Mouse (Mus musculus): Measurements from ENCODE around the gene Mast1. TPM values are rescaled to one million over a fixed set of nuclear protein-coding genes. Genes with fewer than 3 reads are reported as not detected.
A peak's percentile ranks its signal among the peaks of the same experiment; 100 is the strongest.

Gene Mast1
- polyA plus RNA-seq, 1 experiment from 2014 or later, result 0.39 TPM

DNA sequence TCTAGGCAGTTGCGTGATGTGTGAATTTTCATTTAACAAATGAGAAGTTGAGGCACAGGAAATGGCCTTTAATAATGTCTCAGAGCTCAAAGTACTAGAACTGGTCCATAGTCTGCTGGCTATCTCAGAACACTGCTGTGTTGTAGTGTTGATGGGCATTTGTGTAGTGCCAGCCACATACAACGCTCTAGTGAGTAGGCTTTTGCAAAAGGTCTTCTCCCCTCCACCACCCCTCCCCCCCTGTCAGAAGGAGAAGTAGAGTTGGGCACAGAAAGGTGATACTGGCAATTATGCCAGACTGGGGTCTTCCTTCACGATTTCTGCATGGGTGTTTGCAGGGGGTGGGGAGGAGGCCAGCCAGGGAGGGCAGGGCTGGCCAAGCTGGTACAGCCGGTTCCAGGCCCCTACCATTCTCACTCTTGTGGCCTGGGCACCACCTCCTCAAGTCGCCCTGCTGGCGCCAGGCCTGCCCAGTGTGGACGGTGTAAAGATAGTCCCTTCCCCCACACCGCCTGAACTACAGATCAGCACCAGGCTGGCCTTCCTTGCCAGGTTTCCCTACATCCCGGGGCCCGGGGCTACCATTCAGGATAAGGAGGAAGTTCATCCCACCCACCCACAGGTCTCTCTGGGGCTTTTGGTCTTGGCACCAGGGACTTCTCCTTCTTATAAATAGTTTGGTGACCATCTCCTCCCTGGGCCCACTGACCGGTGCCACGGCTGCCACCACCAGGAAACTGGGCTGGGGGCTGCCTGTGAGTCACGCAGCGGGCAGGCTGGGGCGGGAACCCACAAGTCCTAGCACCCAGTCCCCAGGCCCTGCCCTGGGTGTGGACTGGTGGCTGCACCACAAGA is 44.7 kb upstream of the Mast1 start:
- Histone ChIP-seq H3K9ac (0 out of 2 replicates have a peak overlapping the region, but pooled peaks have one; percentile 3), H3K36me3 (ENCODE audit: insufficient read depth) (no peaks in the 10 kb centered on the region), H3K27me3 (ENCODE audit: insufficient read depth, low read length) (peaks cover 4% of the 10 kb centered on the region), H3K27ac (ENCODE audit: low read depth) (peak overlapping the region; percentile 80), H3K9me3 (ENCODE audit: low read depth, low read length) (no peaks in the 10 kb centered on the region), H3K4me2 (peak overlapping the region; percentile 3), H3K4me3 (ENCODE audit: low read depth, low read length) (no peak overlapping the region), H3K4me1 (ENCODE audit: insufficient read depth) (peaks cover 56% of the 10 kb centered on the region)
- 73% methylated on average over 15 of the region's 15 CpGs for WGBS
- TF ChIP-seq CTCF (IDR thresholded peaks at IDR 0.05; ENCODE audit: low read depth), result no peak
- ATAC-seq (ENCODE audit: insufficient read depth) (no peak), DNase-seq (no peak)

DNA sequence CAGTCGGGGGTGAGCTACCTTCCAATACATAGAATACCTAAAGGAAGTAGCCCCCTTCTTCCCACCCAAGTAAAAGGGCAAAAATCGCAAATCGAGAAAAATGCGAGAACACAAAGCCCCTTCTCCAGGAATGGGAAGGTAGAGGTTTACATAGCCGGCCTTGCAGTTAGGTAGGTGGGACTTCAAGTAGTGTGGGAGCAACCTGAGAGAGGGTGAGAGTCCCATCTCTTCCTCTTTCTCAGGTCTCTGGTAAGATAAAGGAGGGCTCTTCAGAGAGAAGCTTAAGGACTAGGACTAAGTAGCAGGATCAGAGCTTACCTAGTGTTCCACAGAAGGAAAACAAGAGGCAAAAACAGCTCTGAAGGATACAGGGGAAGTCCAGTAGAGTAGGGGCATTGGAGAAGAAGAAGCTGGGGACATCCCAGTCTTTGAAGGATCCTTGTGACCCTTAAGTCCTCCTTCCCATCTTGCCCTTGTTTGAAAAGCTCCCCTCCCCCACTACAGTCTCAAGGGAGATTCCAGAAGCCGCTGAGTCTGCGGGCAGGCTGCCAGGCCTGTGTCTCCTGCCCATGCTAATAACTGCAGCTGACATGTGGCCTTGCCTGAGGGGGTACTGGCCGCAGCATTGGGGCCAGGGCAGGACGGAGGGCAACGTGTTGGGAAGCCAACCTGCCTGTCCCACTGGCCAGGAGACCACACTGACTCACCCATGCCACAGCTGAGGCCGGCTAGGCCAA is 43.6 kb upstream of the Mast1 start:
- H3K27ac ChIP-seq (ENCODE audit: low read depth), result peak overlapping the region; percentile 80
- DNase-seq, result peak; percentile 93
- no peak for ATAC-seq (ENCODE audit: insufficient read depth)
- H3K4me2 ChIP-seq, result peak overlapping the region; percentile 99
- WGBS, result 25% methylated on average over 11 of the region's 11 CpGs
- no peaks in the 10 kb centered on the region for H3K9me3 ChIP-seq (ENCODE audit: low read depth, low read length)
- H3K27me3 ChIP-seq (ENCODE audit: insufficient read depth, low read length), result peaks cover 5% of the 10 kb centered on the region
- no peaks in the 10 kb centered on the region for H3K36me3 ChIP-seq (ENCODE audit: insufficient read depth)
- H3K4me3 ChIP-seq (ENCODE audit: low read depth, low read length), result no peak overlapping the region; the same call in 1 of the 2 replicates
- no peak for TF ChIP-seq CTCF (IDR thresholded peaks at IDR 0.05; ENCODE audit: low read depth)
- peaks cover 56% of the 10 kb centered on the region for H3K4me1 ChIP-seq (ENCODE audit: insufficient read depth)
- peak overlapping the region; percentile 47; the same call in 1 of the 2 replicates for H3K9ac ChIP-seq

DNA sequence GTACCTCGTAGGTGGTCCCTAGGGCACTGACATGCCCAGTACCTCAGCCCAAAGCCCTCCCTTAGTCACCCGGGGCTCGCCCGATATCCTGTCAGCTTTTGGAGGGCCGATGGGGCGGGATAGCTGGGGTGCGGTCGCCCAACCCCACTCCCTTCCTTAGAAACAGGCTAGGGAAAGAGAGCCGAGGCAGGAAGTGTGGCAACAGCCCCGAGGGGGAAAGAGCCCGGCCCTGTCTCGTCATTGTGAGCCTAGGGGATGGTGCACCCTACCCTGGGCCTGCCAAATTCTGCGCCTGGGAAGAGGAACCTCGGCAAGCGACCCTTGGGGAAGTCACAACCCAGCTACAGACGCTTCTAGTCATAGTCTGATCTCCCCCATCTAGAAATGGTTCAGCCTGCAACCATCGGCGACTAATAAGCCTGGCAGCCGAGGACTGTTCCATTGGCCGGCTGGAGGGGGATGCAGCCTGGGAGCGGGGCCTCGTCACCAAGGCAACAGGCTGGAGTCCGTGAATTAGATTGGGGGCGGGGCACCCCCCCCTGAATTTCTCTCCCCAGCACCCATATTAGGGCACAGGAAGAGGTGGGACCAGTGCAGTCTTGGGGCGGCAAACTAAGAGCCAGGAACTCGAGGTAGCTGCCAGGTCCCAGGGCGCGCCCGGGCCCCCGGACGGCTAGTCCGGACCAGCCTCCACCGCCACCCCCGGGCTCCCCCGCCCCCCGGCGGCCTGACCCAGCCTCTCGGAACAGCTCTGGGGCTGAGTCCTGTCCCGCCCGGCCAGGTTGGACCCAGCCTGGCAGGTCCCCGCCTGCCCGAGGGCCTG is 42.7 kb upstream of the Mast1 start:
- Histone ChIP-seq H3K4me2 (peak overlapping the region; percentile 99), H3K4me1 (ENCODE audit: insufficient read depth) (peaks cover 52% of the 10 kb centered on the region), H3K4me3 (ENCODE audit: low read depth, low read length) (peak overlapping the region; percentile 37), H3K27me3 (ENCODE audit: insufficient read depth, low read length) (peaks cover 5% of the 10 kb centered on the region), H3K9me3 (ENCODE audit: low read depth, low read length) (no peaks in the 10 kb centered on the region), H3K27ac (ENCODE audit: low read depth) (peak overlapping the region; percentile 80), H3K36me3 (ENCODE audit: insufficient read depth) (peaks cover 3% of the 10 kb centered on the region), H3K9ac (peak overlapping the region; percentile 47)
- no peak for TF ChIP-seq CTCF (IDR thresholded peaks at IDR 0.05; ENCODE audit: low read depth)
- DNase-seq (peak; percentile 95), ATAC-seq (ENCODE audit: insufficient read depth) (peak; percentile 32)
- WGBS, result 2% methylated on average over 38 of the region's 42 CpGs

DNA sequence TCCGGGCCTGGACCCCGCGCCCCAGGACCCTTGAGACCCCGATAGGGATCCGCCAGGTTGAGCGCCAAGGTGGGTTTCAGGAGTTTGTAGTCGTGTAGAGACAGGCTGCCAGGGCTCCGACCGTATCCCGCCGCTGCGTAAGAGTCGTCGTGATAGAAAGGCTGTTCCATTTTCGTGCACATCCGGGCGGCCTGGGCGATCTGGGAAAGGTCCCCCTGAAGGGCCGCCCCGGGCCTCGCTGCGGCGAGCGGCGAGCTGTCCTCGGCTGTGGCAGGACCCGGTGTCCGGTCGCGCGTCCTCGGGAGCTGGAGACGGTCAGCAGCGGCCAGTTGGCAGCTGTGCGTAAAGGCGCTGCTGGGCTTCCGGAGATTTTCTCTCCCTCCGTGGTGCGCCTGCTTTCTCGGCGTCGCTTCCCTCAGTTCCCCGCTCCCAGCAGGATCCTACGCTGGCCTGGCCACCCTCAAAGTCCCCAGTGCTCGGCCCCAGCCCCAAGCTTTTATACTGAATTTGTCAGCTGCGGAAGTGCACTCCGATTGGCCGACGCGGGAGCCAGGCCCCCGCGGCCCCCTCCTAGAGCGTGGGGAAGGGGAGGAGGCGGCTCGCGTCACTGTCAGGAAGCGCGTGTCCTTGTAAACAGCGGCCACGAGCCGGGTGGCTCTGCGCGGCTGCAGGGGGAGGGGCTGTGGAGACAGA is 41.2 kb upstream of the Mast1 start, which contains the start of gene Junb:
Gene Junb, minus strand, starts transcription at position 471 of the 693 bp plus-strand sequence.
- Histone ChIP-seq H3K27ac (ENCODE audit: low read depth) (peak within 1 kb of the TSS; percentile 89), H3K36me3 (ENCODE audit: insufficient read depth) (peaks cover 17% of the 10 kb centered on the region), H3K4me2 (peak within 1 kb of the TSS; percentile 99), H3K9ac (peak within 1 kb of the TSS; percentile 64), H3K27me3 (ENCODE audit: insufficient read depth, low read length) (peaks cover 5% of the 10 kb centered on the region), H3K4me1 (ENCODE audit: insufficient read depth) (peaks cover 42% of the 10 kb centered on the region), H3K4me3 (ENCODE audit: low read depth, low read length) (peak within 1 kb of the TSS; percentile 55), H3K9me3 (ENCODE audit: low read depth, low read length) (no peaks in the 10 kb centered on the region)
- WGBS, result under 1% methylated on average over 63 of the region's 63 CpGs
- ATAC-seq (ENCODE audit: insufficient read depth), result peak; percentile 40
- TF ChIP-seq CTCF (IDR thresholded peaks at IDR 0.05; ENCODE audit: low read depth), result no peak
- DNase-seq, result peak; percentile 97

DNA sequence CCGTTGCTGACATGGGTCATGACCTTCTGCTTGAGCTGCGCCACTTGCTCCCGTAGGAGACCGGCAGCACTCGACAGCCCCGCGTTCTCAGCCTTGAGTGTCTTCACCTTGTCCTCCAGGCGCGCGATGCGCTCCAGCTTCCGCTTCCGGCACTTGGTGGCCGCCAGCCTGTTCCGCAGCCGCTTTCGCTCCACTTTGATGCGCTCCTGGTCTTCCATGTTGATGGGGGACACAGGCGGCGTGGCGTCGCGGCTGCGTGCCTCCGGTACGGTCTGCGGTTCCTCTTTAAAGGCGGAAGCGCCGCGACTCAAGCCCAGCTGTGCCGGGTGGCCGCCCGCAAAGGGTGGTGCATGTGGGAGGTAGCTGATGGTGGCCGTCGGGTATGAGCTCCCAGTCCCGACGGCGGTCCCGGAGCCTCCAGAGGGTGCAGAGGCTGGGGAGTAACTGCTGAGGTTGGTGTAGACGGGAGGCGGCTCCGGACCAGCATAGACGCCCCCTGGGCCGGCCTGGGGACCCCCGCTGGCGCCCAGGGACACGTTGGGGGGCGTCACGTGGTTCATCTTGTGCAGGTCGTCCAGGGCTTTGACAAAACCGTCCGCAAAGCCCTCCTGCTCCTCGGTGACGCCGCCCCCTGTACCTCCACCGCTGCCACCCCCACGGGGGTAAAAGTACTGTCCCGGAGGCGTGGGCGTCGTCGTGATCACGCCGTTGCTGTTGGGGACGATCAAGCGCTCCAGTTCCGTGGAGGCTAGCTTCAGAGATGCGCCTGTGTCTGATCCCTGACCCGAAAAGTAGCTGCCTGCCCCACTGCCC is 40.5 kb upstream of the Mast1 start:
- WGBS, result under 1% methylated on average over 70 of the region's 70 CpGs
- Histone ChIP-seq H3K4me2 (peak overlapping the region; percentile 99), H3K9me3 (ENCODE audit: low read depth, low read length) (no peaks in the 10 kb centered on the region), H3K9ac (peak overlapping the region; percentile 64), H3K27ac (ENCODE audit: low read depth) (peak overlapping the region; percentile 89), H3K4me1 (ENCODE audit: insufficient read depth) (peaks cover 42% of the 10 kb centered on the region), H3K27me3 (ENCODE audit: insufficient read depth, low read length) (peaks cover 5% of the 10 kb centered on the region), H3K36me3 (ENCODE audit: insufficient read depth) (peaks cover 25% of the 10 kb centered on the region), H3K4me3 (ENCODE audit: low read depth, low read length) (peak overlapping the region; percentile 55)
- DNase-seq, result peak; percentile 73
- ATAC-seq (ENCODE audit: insufficient read depth), result no peak
- TF ChIP-seq CTCF (IDR thresholded peaks at IDR 0.05; ENCODE audit: low read depth), result no peak

All from lung, embryonic 14.5 days (tissue).